Mouse (Mus musculus): ENCODE data around the gene Kif5a. TPM values are rescaled to one million over a fixed set of nuclear protein-coding genes. Genes with fewer than 3 reads are reported as not detected.
"Not testable (repeated sequence)": the region's sequence is repeated elsewhere in the genome, so short reads cannot be mapped to it uniquely, and the experiment has no call there.

Kif5a gene
- polyA plus RNA-seq, 1 experiment from 2014 or later = 14.6 TPM

- peaks cover 14% of the 10 kb centered on the region for H3K4me1 ChIP-seq (ENCODE audit: control insufficient read depth, insufficient read depth, low read length)
- no peaks in the 10 kb centered on the region for H3K9me3 ChIP-seq (ENCODE audit: control insufficient read depth, low read length)
- H3K4me2 ChIP-seq (ENCODE audit: low read depth, low read length) = no peak overlapping the region
- no peak overlapping the region for H3K4me3 ChIP-seq (ENCODE audit: low read depth, low read length)
- WGBS = 85% methylated on average over 11 of the region's 11 CpGs
- no peak for ATAC-seq (ENCODE audit: low read depth)
- H3K27me3 ChIP-seq (replicated peaks; ENCODE audit: control insufficient read depth, insufficient read depth, low read length) = no peaks in the 10 kb centered on the region
- H3K27ac ChIP-seq (replicated peaks; ENCODE audit: low read depth, low read length) = no peak overlapping the region
- no peak overlapping the region for H3K9ac ChIP-seq (ENCODE audit: low read depth, low read length)
- H3K36me3 ChIP-seq (ENCODE audit: control insufficient read depth, insufficient read depth, low read length) = peaks cover 41% of the 10 kb centered on the region; the same call in 1 of the 2 replicates
- no peak for DNase-seq (ENCODE audit: low spot score)
These were observed 65.5 kb downstream of the Kif5a start for GRCm38 (mm10) chr10:127197505-127198110.

GRCm38 (mm10) chr10:127197104-127197503 is 66.0 kb downstream of the Kif5a start:
- H3K36me3 ChIP-seq (ENCODE audit: control insufficient read depth, insufficient read depth, low read length) = peaks cover 41% of the 10 kb centered on the region; the same call in 1 of the 2 replicates
- H3K27ac ChIP-seq (replicated peaks; ENCODE audit: low read depth, low read length) = peak overlapping the region; percentile 96; the same call in 1 of the 2 replicates

GRCm38 (mm10) chr10:127196392-127196791 is 66.8 kb downstream of the Kif5a start:
- H3K36me3 ChIP-seq (ENCODE audit: control insufficient read depth, insufficient read depth, low read length) = peaks cover 40% of the 10 kb centered on the region
- peak overlapping the region; percentile 97 for H3K9ac ChIP-seq (ENCODE audit: low read depth, low read length)
- peak overlapping the region; percentile 96 for H3K27ac ChIP-seq (replicated peaks; ENCODE audit: low read depth, low read length)
- ATAC-seq (ENCODE audit: low read depth) = peak; percentile 85
- H3K9me3 ChIP-seq (ENCODE audit: control insufficient read depth, low read length) = no peaks in the 10 kb centered on the region
- peak overlapping the region; percentile 76 for H3K4me3 ChIP-seq (ENCODE audit: low read depth, low read length)
- DNase-seq (ENCODE audit: low spot score) = peak; percentile 93
- 2% methylated on average over 5 of the region's 5 CpGs for WGBS
- no peaks in the 10 kb centered on the region for H3K27me3 ChIP-seq (replicated peaks; ENCODE audit: control insufficient read depth, insufficient read depth, low read length)
- peaks cover 19% of the 10 kb centered on the region for H3K4me1 ChIP-seq (ENCODE audit: control insufficient read depth, insufficient read depth, low read length)
- peak overlapping the region; percentile 72 for H3K4me2 ChIP-seq (ENCODE audit: low read depth, low read length)

More at GRCm38 (mm10) chr10:127197104-127197503, 66.0 kb downstream of the Kif5a start:
- H3K4me3 ChIP-seq (ENCODE audit: low read depth, low read length) = no peak overlapping the region
- ATAC-seq (ENCODE audit: low read depth) = no peak
- WGBS = 84% methylated on average over 8 of the region's 8 CpGs
- H3K4me2 ChIP-seq (ENCODE audit: low read depth, low read length) = no peak overlapping the region
- no peaks in the 10 kb centered on the region for H3K27me3 ChIP-seq (replicated peaks; ENCODE audit: control insufficient read depth, insufficient read depth, low read length)
- no peak overlapping the region for H3K9ac ChIP-seq (ENCODE audit: low read depth, low read length)
- H3K9me3 ChIP-seq (ENCODE audit: control insufficient read depth, low read length) = no peaks in the 10 kb centered on the region
- no peak for DNase-seq (ENCODE audit: low spot score)
- peaks cover 14% of the 10 kb centered on the region for H3K4me1 ChIP-seq (ENCODE audit: control insufficient read depth, insufficient read depth, low read length)

GRCm38 (mm10) chr10:127195328-127196129 is 67.6 kb downstream of the Kif5a start, which contains the start of gene Dtx3:
Dtx3 (minus strand) TSS chr10:127195728.
- Histone ChIP-seq H3K4me3 (ENCODE audit: low read depth, low read length) (peak within 1 kb of the TSS; percentile 76), H3K9me3 (ENCODE audit: control insufficient read depth, low read length) (no peaks in the 10 kb centered on the region), H3K4me1 (ENCODE audit: control insufficient read depth, insufficient read depth, low read length) (peaks cover 27% of the 10 kb centered on the region), H3K36me3 (ENCODE audit: control insufficient read depth, insufficient read depth, low read length) (peaks cover 46% of the 10 kb centered on the region), H3K27ac (replicated peaks; ENCODE audit: low read depth, low read length) (peak within 1 kb of the TSS; percentile 96), H3K4me2 (ENCODE audit: low read depth, low read length) (peak within 1 kb of the TSS; percentile 72), H3K27me3 (replicated peaks; ENCODE audit: control insufficient read depth, insufficient read depth, low read length) (no peaks in the 10 kb centered on the region), H3K9ac (ENCODE audit: low read depth, low read length) (peak within 1 kb of the TSS; percentile 97)
- peak; percentile 59 for ATAC-seq (ENCODE audit: low read depth)
- under 1% methylated on average over 24 of the region's 47 CpGs for WGBS
- peak; percentile 68 for DNase-seq (ENCODE audit: low spot score)

GRCm38 (mm10) chr10:127194428-127195327 is 68.5 kb downstream of the Kif5a start:
- H3K27me3 ChIP-seq (replicated peaks; ENCODE audit: control insufficient read depth, insufficient read depth, low read length) = no peaks in the 10 kb centered on the region
- H3K9me3 ChIP-seq (ENCODE audit: control insufficient read depth, low read length) = no peaks in the 10 kb centered on the region
- 8% methylated on average over 22 of the region's 22 CpGs for WGBS
- DNase-seq (ENCODE audit: low spot score) (peak; percentile 56), ATAC-seq (ENCODE audit: low read depth) (no peak)
- H3K4me2 ChIP-seq (ENCODE audit: low read depth, low read length) = peak overlapping the region; percentile 72
- H3K4me3 ChIP-seq (ENCODE audit: low read depth, low read length) = peak overlapping the region; percentile 76
- H3K4me1 ChIP-seq (ENCODE audit: control insufficient read depth, insufficient read depth, low read length) = peaks cover 29% of the 10 kb centered on the region
- peak overlapping the region; percentile 97 for H3K9ac ChIP-seq (ENCODE audit: low read depth, low read length)
- H3K36me3 ChIP-seq (ENCODE audit: control insufficient read depth, insufficient read depth, low read length) = peaks cover 46% of the 10 kb centered on the region
- peak overlapping the region; percentile 96 for H3K27ac ChIP-seq (replicated peaks; ENCODE audit: low read depth, low read length)

- Histone ChIP-seq H3K4me2 (ENCODE audit: low read depth, low read length) (0 out of 2 replicates have a peak overlapping the region, but pooled peaks have one; percentile 18), H3K4me3 (ENCODE audit: low read depth, low read length) (no peak overlapping the region), H3K27me3 (replicated peaks; ENCODE audit: control insufficient read depth, insufficient read depth, low read length) (no peaks in the 10 kb centered on the region), H3K4me1 (ENCODE audit: control insufficient read depth, insufficient read depth, low read length) (peaks cover 29% of the 10 kb centered on the region), H3K9ac (ENCODE audit: low read depth, low read length) (no peak overlapping the region), H3K27ac (replicated peaks; ENCODE audit: low read depth, low read length) (no peak overlapping the region), H3K36me3 (ENCODE audit: control insufficient read depth, insufficient read depth, low read length) (peaks cover 31% of the 10 kb centered on the region), H3K9me3 (ENCODE audit: control insufficient read depth, low read length) (no peaks in the 10 kb centered on the region)
- no peak for DNase-seq (ENCODE audit: low spot score)
- ATAC-seq (ENCODE audit: low read depth) = no peak
- 73% methylated on average over 9 of the region's 9 CpGs for WGBS
These were observed 70.1 kb downstream of the Kif5a start for GRCm38 (mm10) chr10:127193011-127193410.

GRCm38 (mm10) chr10:127192057-127192328 is 71.2 kb downstream of the Kif5a start:
- H3K4me1 ChIP-seq (ENCODE audit: control insufficient read depth, insufficient read depth, low read length) = peaks cover 32% of the 10 kb centered on the region
- not testable (repeated sequence) for H3K4me2 ChIP-seq (ENCODE audit: low read depth, low read length); ATAC-seq (ENCODE audit: low read depth); H3K9me3 ChIP-seq (ENCODE audit: control insufficient read depth, low read length); DNase-seq (ENCODE audit: low spot score); H3K27me3 ChIP-seq (replicated peaks; ENCODE audit: control insufficient read depth, insufficient read depth, low read length); H3K9ac ChIP-seq (ENCODE audit: low read depth, low read length); H3K4me3 ChIP-seq (ENCODE audit: low read depth, low read length); H3K27ac ChIP-seq (replicated peaks; ENCODE audit: low read depth, low read length)
- H3K36me3 ChIP-seq (ENCODE audit: control insufficient read depth, insufficient read depth, low read length) = peaks cover 30% of the 10 kb centered on the region
- 90% methylated on average over 1 of the region's 1 CpGs for WGBS

All from embryonic facial prominence, embryonic 14.5 days (tissue).